Mouse (Mus musculus): ENCODE measurements around the gene Hp. TPM values are rescaled to one million over a fixed set of nuclear protein-coding genes. Genes with fewer than 3 reads are reported as not detected.

The Hp gene
- polyA plus RNA-seq, 1 experiment from 2014 or later, result 8.2 TPM

DNA sequence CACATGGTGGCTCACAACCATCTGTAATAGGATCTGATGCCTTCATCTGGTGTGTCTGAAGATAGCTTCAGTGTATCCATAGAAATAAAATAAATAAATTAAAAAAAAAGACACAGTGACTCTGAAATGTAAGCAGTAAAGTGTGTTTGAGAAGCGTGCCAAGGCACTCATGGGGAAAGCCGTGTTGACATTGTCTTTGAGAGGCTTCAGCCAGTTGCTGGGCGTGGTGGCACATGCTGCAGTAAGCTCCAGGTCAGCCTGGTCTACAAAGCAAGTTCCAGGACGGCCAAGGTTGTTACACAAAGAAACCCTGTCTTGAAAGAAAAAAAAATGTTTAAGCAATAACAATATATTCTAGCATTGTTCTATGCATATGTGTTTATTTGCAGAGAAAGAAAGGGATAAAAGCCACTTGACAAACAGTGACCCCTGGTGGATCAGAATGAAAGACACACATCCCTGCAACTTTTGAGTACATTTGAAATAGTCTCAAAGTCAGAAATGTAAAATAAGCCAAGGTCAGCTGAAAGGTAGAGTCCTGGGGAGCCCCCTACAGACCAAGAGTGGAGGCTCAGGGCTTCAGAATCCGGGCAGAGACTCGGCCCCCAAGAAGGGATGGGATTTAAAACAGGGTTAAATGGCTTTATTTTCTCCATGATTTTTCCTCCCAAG is 14.3 kb upstream of the Hp start:
- Histone ChIP-seq H3K36me3 (ENCODE audit: insufficient read depth, low read length) (peaks cover 21% of the 10 kb centered on the region), H3K27ac (ENCODE audit: low read length) (no peak overlapping the region), H3K27me3 (ENCODE audit: insufficient read depth, low read length) (no peaks in the 10 kb centered on the region), H3K9ac (replicated peaks; ENCODE audit: low read length) (no peak overlapping the region), H3K4me2 (replicated peaks; ENCODE audit: low read depth, low read length) (no peak overlapping the region), H3K4me3 (ENCODE audit: low read length) (no peak overlapping the region), H3K9me3 (ENCODE audit: low read length) (no peaks in the 10 kb centered on the region), H3K4me1 (ENCODE audit: insufficient read depth, low read length) (no peaks in the 10 kb centered on the region)
- WGBS, result 76% methylated on average over 6 of the region's 6 CpGs
- ATAC-seq (ENCODE audit: low FRiP score, low TSS enrichment), result no peak

DNA sequence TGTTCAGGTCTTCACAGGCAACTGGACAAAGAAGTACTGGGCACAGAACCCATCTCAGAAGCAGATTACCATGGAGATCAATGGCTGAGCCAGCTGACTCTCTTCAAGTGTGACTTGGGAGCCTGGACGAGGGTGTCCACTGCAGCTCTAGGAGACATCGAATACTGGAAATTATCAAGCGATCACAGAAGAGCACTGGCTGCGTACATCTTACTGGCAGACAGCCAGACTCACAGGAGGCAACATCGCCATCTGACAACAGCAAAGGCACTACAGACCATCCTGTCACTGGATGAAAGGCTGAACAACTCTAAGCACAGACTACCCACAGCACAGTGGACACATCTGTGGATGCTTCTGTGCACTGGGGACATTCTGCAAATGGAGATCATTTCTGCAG is 13.2 kb upstream of the Hp start:
- Histone ChIP-seq H3K9me3 (ENCODE audit: low read length) (no peaks in the 10 kb centered on the region), H3K4me3 (ENCODE audit: low read length) (no peak overlapping the region), H3K4me2 (replicated peaks; ENCODE audit: low read depth, low read length) (no peak overlapping the region), H3K4me1 (ENCODE audit: insufficient read depth, low read length) (no peaks in the 10 kb centered on the region), H3K27ac (ENCODE audit: low read length) (no peak overlapping the region), H3K27me3 (ENCODE audit: insufficient read depth, low read length) (no peaks in the 10 kb centered on the region), H3K9ac (replicated peaks; ENCODE audit: low read length) (no peak overlapping the region), H3K36me3 (ENCODE audit: insufficient read depth, low read length) (peaks cover 21% of the 10 kb centered on the region)
- no peak for ATAC-seq (ENCODE audit: low FRiP score, low TSS enrichment)
- 88% methylated on average over 5 of the region's 5 CpGs for WGBS

GRCm38 (mm10) chr8:109591367-109591766 is 12.4 kb upstream of the Hp start:
- Histone ChIP-seq H3K4me3 (ENCODE audit: low read length) (no peak overlapping the region), H3K27ac (ENCODE audit: low read length) (no peak overlapping the region), H3K9me3 (ENCODE audit: low read length) (no peaks in the 10 kb centered on the region), H3K4me1 (ENCODE audit: insufficient read depth, low read length) (no peaks in the 10 kb centered on the region), H3K9ac (replicated peaks; ENCODE audit: low read length) (no peak overlapping the region), H3K27me3 (ENCODE audit: insufficient read depth, low read length) (no peaks in the 10 kb centered on the region), H3K36me3 (ENCODE audit: insufficient read depth, low read length) (peaks cover 21% of the 10 kb centered on the region), H3K4me2 (replicated peaks; ENCODE audit: low read depth, low read length) (no peak overlapping the region)
- ATAC-seq (ENCODE audit: low FRiP score, low TSS enrichment), result no peak
- WGBS, result 92% methylated on average over 3 of the region's 3 CpGs

- 82% methylated on average over 9 of the region's 9 CpGs for WGBS
- H3K4me2 ChIP-seq (replicated peaks; ENCODE audit: low read depth, low read length), result no peak overlapping the region
Measured at GRCm38 (mm10) chr8:109590901-109591300, 11.9 kb upstream of the Hp start.

DNA sequence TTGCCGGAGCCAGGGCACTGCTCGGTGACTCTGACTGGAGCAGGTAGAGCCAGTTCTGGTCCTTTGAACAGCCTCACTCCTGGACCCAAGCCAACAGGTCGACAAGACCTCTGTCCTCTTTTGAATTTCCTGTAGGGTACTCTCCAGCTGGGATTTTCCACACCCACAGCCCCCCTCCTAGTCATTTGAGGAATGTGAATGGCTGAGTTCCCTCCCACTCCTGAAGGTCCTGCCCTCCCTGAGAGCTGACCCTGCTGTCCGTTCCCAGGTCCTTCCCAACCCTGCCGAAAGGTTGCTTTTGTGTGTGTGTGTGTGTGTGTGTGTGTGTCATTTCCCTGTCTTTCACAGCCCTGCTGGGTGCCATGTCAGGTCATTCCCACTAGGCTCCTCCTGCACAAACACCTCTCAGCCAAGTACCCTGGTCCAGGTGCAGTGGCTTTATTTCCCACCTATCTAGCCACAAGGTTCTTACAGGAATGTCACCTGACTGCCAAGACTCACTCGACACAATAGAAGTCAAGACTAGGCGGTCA is 8.1 kb upstream of the Hp start:
- no peak overlapping the region for H3K4me3 ChIP-seq (ENCODE audit: low read length)
- 45% methylated on average over 7 of the region's 7 CpGs for WGBS
- H3K4me1 ChIP-seq (ENCODE audit: insufficient read depth, low read length), result no peaks in the 10 kb centered on the region
- H3K9ac ChIP-seq (replicated peaks; ENCODE audit: low read length), result no peak overlapping the region
- no peak overlapping the region for H3K27ac ChIP-seq (ENCODE audit: low read length)
- H3K36me3 ChIP-seq (ENCODE audit: insufficient read depth, low read length), result no peaks in the 10 kb centered on the region
- H3K9me3 ChIP-seq (ENCODE audit: low read length), result peaks cover 6% of the 10 kb centered on the region
- ATAC-seq (ENCODE audit: low FRiP score, low TSS enrichment), result peak; percentile 77
- no peaks in the 10 kb centered on the region for H3K27me3 ChIP-seq (ENCODE audit: insufficient read depth, low read length)
- H3K4me2 ChIP-seq (replicated peaks; ENCODE audit: low read depth, low read length), result no peak overlapping the region

More at GRCm38 (mm10) chr8:109590901-109591300, 11.9 kb upstream of the Hp start:
- H3K4me3 ChIP-seq (ENCODE audit: low read length), result no peak overlapping the region
- no peak overlapping the region for H3K9ac ChIP-seq (replicated peaks; ENCODE audit: low read length)
- no peaks in the 10 kb centered on the region for H3K4me1 ChIP-seq (ENCODE audit: insufficient read depth, low read length)
- H3K27me3 ChIP-seq (ENCODE audit: insufficient read depth, low read length), result no peaks in the 10 kb centered on the region
- peaks cover 21% of the 10 kb centered on the region for H3K36me3 ChIP-seq (ENCODE audit: insufficient read depth, low read length)
- no peak overlapping the region for H3K27ac ChIP-seq (ENCODE audit: low read length)
- no peaks in the 10 kb centered on the region for H3K9me3 ChIP-seq (ENCODE audit: low read length)
- no peak for ATAC-seq (ENCODE audit: low FRiP score, low TSS enrichment)

DNA sequence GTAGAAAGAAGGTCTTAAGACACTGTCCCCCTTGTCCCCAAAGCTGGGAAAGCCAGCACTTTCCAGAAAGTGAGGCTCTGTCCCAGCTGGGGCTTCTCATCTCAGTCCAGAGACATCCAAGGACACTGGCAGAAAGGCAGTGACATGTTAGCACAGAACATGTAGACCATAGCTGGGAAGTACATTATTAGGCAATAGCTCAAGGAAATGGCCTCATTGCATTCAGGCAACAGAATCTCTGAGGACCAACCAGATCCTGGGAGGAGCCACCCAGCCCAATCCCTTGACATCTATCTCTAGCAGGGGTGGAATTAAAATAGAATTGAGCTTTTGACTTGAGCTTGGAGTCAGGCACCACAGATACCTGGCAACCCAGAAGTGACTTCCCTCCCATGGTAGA is 6.7 kb upstream of the Hp start:
- no peaks in the 10 kb centered on the region for H3K4me1 ChIP-seq (ENCODE audit: insufficient read depth, low read length)
- H3K27me3 ChIP-seq (ENCODE audit: insufficient read depth, low read length), result no peaks in the 10 kb centered on the region
- no peak overlapping the region for H3K4me2 ChIP-seq (replicated peaks; ENCODE audit: low read depth, low read length)
- H3K36me3 ChIP-seq (ENCODE audit: insufficient read depth, low read length), result no peaks in the 10 kb centered on the region
- H3K9ac ChIP-seq (replicated peaks; ENCODE audit: low read length), result no peak overlapping the region
- peaks cover 6% of the 10 kb centered on the region for H3K9me3 ChIP-seq (ENCODE audit: low read length)
- no peak for ATAC-seq (ENCODE audit: low FRiP score, low TSS enrichment)
- H3K4me3 ChIP-seq (ENCODE audit: low read length), result no peak overlapping the region
- H3K27ac ChIP-seq (ENCODE audit: low read length), result no peak overlapping the region

- Histone ChIP-seq H3K4me3 (ENCODE audit: low read length) (no peak overlapping the region), H3K9ac (replicated peaks; ENCODE audit: low read length) (no peak overlapping the region), H3K27ac (ENCODE audit: low read length) (no peak overlapping the region), H3K9me3 (ENCODE audit: low read length) (peaks cover 6% of the 10 kb centered on the region), H3K36me3 (ENCODE audit: insufficient read depth, low read length) (no peaks in the 10 kb centered on the region), H3K4me2 (replicated peaks; ENCODE audit: low read depth, low read length) (no peak overlapping the region), H3K27me3 (ENCODE audit: insufficient read depth, low read length) (no peaks in the 10 kb centered on the region), H3K4me1 (ENCODE audit: insufficient read depth, low read length) (no peaks in the 10 kb centered on the region)
- ATAC-seq (ENCODE audit: low FRiP score, low TSS enrichment), result no peak
- WGBS, result 88% methylated on average over 3 of the region's 3 CpGs
Measured at GRCm38 (mm10) chr8:109584830-109585229, 5.9 kb upstream of the Hp start.

- Histone ChIP-seq H3K9ac (replicated peaks; ENCODE audit: low read length) (no peak overlapping the region), H3K4me1 (ENCODE audit: insufficient read depth, low read length) (no peaks in the 10 kb centered on the region), H3K9me3 (ENCODE audit: low read length) (peaks cover 6% of the 10 kb centered on the region), H3K27ac (ENCODE audit: low read length) (no peak overlapping the region), H3K27me3 (ENCODE audit: insufficient read depth, low read length) (no peaks in the 10 kb centered on the region), H3K4me2 (replicated peaks; ENCODE audit: low read depth, low read length) (no peak overlapping the region), H3K4me3 (ENCODE audit: low read length) (no peak overlapping the region), H3K36me3 (ENCODE audit: insufficient read depth, low read length) (no peaks in the 10 kb centered on the region)
- 86% methylated on average over 4 of the region's 4 CpGs for WGBS
- no peak for ATAC-seq (ENCODE audit: low FRiP score, low TSS enrichment)
Measured at GRCm38 (mm10) chr8:109584293-109584692, 5.3 kb upstream of the Hp start.

DNA sequence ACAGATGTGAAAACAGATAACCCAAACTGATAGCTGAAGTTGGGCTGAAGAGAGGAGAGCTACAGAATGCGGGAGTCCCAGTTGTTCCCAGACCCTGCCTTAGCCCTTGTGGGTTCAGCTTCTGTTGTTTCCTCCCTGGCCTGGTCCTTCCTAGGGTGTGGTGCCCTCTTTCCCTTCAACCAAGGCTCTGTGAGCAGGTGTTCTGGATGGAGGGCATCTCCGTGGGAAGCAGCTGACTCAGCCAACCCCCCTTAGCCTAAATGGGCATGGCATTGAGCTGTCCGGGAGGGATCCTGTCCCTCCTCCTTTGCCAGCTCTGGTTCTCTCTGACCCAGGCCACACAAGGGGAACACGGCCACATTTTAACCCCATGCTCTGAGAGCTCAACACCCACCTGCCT is 2.7 kb downstream of the Hp start:
- Histone ChIP-seq H3K36me3 (ENCODE audit: insufficient read depth, low read length) (no peaks in the 10 kb centered on the region), H3K9ac (replicated peaks; ENCODE audit: low read length) (no peak overlapping the region), H3K4me2 (replicated peaks; ENCODE audit: low read depth, low read length) (no peak overlapping the region), H3K4me1 (ENCODE audit: insufficient read depth, low read length) (no peaks in the 10 kb centered on the region), H3K27ac (ENCODE audit: low read length) (no peak overlapping the region), H3K9me3 (ENCODE audit: low read length) (no peaks in the 10 kb centered on the region), H3K4me3 (ENCODE audit: low read length) (no peak overlapping the region), H3K27me3 (ENCODE audit: insufficient read depth, low read length) (no peaks in the 10 kb centered on the region)
- ATAC-seq (ENCODE audit: low FRiP score, low TSS enrichment), result no peak
- WGBS, result 66% methylated on average over 4 of the region's 4 CpGs

- peaks cover 3% of the 10 kb centered on the region for H3K36me3 ChIP-seq (ENCODE audit: insufficient read depth, low read length)
- no peak overlapping the region for H3K9ac ChIP-seq (replicated peaks; ENCODE audit: low read length)
- H3K27me3 ChIP-seq (ENCODE audit: insufficient read depth, low read length), result no peaks in the 10 kb centered on the region
- H3K27ac ChIP-seq (ENCODE audit: low read length), result no peak overlapping the region
- H3K4me3 ChIP-seq (ENCODE audit: low read length), result no peak overlapping the region
- ATAC-seq (ENCODE audit: low FRiP score, low TSS enrichment), result no peak
- peaks cover 5% of the 10 kb centered on the region for H3K4me1 ChIP-seq (ENCODE audit: insufficient read depth, low read length)
- H3K4me2 ChIP-seq (replicated peaks; ENCODE audit: low read depth, low read length), result no peak overlapping the region
- H3K9me3 ChIP-seq (ENCODE audit: low read length), result no peaks in the 10 kb centered on the region
- WGBS, result 92% methylated on average over 12 of the region's 12 CpGs
Measured at GRCm38 (mm10) chr8:109571139-109571538, 7.8 kb downstream of the Hp start.

Data from kidney, embryonic 16.5 days (tissue).